Mouse (Mus musculus): ENCODE results near the gene Tmem97.
"Not testable (repeated sequence)": the region's sequence is repeated elsewhere in the genome, so short reads cannot be mapped to it uniquely, and the experiment has no call there.

Gene Tmem97

DNA sequence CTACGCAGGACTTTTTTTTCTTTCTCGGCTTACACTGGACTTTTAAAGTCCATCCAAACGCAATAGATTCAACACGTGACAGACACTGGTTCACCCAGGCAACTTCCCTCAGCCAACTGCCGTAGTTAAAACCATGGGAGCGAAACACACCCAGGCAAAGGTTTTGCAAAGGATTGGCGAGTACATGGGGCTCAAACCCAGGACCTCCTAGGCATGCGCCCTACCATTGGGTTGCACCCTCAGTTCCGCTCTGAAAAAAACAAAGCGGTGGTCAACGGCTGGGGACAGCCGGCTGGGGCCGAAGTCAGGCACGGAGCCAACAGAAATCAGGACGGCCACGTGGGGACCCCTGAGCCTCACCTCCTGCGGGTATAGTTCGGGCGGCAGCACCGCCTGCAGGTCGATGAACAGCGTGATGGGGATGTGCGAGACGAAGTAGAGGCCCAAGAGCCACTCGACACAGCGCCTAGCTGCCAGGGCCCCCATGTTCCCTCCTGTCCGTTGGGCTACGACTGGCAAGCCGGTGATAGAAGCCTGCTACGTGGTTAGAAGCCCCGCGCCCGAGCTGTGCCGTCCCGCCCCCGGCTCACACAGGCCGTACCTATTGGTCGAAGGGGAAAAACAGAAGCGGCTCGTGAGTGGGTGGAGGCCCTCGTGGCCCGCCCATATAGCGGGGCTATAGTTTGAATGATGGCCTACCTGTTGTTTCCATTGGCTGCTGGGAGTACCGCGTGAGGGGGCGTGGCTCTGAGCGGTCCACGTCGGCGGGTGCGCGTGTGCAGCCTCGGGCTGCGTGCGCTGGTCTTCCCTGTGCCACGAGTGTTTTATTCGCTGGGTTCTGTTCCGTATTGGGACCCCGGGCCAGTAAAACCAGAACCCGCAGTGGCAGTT is at the start of gene Tmem97:
Gene Tmem97, minus strand, starts transcription at position 610 of the 891 bp plus-strand sequence.
- DNase-seq (ENCODE audit: low read depth), result peak; percentile 98

DNA sequence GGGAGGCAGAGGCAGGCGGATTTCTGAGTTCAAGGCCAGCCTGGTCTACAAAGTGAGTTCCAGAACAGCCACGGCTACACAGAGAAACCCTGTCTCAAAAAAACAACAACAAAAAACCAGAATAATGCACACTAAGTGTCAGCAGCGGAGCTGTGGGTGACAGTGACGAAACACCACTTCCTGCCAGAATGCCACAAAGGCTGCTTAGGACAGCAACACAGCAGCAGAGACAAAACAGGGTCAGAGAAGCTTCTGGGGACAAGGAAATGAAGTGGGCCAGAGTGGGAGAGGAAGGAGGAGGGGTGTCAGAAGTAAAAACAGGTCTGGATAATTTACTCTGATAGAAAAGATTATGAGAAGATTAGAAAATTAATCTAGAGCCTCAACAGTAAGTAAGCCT is 49.5 kb upstream of the Tmem97 start:
- no peak for DNase-seq (ENCODE audit: low read depth)

DNA sequence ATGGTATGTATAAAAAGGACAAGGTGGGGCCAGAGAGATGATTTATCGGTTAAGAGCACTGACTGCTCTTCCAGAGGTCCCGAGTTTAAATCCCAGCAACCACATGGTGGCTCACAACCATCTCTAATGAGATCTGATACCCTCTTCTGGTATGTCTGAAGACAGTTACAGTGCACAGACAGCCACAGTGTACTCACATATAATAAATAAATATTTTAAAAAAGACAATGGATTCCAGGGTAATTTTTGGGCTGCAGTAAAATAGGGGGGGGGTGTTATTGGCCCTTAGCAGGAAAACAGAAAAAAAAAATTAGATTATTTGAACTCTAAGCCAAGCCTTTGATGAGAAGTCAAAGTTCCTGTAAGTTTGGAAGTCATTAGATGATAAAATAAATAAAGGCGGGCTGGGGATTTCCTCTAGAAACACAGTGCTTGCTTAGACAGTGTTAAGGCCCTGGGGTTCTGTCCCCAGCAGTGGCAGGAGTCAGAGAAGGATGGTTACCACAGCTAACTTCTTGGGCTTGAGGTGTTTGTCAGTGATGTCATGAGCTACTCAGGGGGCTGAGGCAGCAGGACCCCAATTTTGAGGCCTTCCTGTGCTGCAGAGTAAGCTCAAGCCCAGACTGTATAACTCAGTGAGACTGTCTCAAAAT is 48.3 kb upstream of the Tmem97 start:
- no peak for DNase-seq (ENCODE audit: low read depth)

DNA sequence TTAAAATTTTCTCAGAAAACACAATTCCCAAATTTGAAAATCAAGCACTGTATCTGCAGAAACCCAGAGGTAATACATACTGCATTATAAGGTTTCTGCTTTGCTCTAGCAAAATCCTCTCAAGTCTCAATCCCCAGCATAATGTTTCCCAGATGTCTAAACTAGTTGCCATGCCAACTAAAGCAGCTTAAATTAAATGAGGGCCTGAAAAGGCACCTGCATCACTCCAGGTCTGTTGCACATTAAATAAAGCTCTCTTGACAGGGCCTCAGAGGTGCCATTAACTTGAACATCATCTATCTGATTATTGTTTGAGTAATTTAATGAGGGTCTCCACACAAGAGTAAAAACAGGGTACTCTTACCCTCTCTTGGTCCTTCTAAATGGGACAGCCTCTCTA is 46.2 kb upstream of the Tmem97 start:
- peak; percentile 34 for DNase-seq (ENCODE audit: low read depth)

DNA sequence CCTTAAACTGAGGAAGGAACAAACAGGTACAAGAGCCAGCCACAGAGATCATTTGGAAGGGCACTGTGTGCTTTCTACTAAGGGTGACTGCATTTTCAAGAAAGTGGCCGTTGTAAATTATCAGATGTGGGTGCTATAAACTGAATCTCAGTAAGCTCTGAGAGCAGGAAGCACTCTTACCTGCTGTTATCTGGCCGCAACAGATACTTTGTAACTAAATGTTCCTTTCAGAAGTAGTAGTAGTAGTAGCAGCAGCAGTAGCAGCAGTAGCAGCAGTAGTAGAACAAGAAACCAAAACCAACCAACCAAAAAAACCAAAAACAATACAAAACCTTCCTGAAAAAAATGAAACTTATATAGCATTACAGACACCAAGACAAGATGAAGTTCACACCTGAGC is 45.2 kb upstream of the Tmem97 start:
- no peak for DNase-seq (ENCODE audit: low read depth)

DNA sequence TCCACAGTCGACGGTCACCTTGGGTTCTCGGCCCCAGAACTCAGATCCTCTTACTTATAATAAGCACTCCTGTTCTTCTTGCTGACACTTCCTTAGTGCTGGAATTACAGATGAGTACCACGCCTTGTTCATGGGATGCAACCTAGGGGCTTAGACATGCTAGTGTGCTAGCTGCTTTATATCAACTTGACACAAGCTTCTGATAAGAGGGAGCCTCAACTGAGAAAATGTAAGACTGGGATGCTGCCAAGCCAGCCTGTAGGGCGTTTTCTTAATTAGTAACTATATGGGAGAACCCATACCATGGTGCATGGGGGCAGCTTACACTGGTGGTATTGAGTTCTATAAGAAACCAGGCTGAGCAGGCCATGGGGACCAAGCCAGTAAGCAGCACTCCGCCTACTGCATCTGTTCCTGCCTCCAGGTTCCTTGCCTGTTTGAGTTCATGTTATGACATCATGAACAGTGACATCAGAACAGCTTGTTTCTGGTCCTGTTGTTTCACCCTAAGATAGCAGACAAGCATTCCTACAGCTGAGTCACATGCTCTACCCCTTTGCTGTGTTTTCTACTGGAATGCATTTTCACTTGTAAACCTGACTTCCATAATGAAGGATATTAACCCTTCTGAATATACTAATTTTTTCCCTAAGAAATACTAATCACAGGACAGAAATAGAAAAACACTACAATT is 43.8 kb upstream of the Tmem97 start:
- DNase-seq (ENCODE audit: low read depth), result no peak

DNA sequence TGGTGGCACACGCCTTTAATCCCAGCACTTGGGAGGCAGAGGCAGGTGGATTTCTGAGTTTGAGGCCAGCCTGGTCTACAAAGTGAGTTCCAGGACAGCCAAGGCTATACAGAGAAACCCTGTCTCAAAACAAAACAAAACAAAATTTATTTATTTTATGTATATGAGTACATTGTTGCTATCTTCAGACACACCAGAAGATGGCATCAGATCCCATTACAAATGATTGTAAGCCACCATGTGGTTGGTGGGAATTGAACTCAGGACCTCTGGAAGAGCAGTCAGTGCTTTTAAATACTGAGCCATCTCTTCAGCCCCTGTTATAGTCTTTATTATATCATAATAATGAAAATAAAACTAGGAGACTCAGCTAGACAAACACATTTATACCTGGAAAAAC is 37.1 kb upstream of the Tmem97 start:
- DNase-seq (ENCODE audit: low read depth), result peak; percentile 25

DNA sequence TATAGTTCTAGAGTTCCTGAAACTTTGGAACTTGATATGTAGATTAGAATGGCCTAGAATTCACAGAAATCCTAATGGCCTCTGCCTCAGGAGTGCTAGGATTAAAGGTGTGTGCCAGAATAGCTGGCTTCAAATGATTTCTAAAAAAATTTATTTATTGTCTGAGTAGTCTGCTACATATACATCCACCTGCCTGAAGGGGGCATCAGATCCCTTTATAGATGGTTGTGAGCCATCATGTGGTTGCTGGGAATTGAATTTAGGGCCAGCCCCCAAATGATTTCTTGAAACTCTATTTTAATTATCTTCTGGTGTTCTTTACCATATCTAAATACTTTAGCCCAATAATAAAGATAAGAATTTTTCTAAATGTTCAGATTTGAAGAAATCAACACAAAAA is 35.5 kb upstream of the Tmem97 start:
- peak; percentile 47 for DNase-seq (ENCODE audit: low read depth)

DNA sequence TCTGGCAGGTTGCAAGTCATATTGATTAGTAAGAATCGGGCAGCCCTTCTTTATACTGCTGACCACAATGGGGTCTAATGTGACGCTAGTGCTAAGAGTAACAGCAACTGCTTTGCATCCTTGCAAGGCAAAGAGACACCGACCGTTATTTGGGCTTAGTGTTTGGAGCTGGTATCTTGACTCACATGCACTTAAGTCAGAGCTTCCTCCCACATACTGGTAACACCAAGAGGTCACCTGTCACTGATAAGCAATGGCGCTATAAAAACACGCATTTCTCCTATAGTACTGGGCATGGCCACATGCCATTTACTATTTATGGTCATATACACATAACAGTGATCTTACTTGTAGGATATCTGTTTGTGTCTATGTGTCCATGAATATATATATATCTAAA is 32.3 kb upstream of the Tmem97 start:
- DNase-seq (ENCODE audit: low read depth), result no peak

DNA sequence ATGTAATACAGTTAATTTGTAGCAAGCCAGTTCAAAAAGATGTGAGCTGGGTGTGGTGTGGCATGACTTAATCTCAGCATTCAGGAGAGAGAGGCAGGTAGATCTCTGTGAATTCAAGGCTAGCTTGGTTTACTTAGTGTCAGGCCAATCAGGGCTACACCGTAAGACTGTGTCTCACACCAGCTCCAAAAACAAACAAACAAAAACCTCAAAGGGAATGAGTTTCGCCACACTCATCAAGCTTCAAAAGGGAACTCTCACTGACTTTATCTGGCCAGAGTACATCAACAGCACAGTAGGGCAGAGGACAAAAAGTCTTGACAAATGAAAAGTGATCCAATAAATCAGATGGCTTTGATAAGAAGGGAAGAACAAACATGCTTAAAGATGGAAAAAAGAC is 24.4 kb upstream of the Tmem97 start:
- no peak for DNase-seq (ENCODE audit: low read depth)

DNA sequence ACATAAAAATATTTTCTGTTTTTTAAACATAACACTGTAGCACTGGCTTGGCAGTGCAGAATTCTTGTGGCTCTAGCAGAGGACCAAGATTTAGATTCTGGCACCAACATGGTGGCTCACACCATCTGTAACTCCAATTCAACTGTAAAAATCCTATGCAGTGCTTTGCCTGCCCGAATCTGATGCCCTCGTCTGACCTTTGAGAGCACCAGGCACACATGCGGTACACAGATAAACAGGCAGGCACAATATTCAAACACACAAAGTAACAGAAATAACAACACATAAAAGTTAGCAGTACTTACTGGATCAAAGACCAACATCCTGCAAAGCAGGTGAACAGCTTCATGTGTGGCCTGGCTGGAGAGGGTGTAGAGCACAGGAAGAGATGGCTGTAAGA is 24.0 kb upstream of the Tmem97 start:
- no peak for DNase-seq (ENCODE audit: low read depth)

DNA sequence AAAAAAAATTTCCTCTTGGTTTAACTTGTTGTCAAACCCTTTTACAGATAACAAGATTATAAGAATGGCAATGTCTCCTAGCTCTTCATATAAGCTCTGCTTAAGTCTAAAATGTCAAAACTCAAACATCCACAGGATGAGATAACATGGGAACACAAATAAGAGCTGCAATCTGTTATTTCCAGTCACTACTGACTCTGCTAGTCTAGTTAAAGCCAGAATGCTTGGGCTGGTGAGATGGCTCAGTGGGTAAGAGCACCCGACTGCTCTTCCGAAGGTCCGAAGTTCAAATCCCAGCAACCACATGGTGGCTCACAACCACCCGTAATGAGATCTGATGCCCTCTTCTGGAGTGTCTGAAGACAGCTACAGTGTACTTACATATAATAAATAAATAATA is 23.5 kb upstream of the Tmem97 start:
- not testable (repeated sequence) for DNase-seq (ENCODE audit: low read depth)

DNA sequence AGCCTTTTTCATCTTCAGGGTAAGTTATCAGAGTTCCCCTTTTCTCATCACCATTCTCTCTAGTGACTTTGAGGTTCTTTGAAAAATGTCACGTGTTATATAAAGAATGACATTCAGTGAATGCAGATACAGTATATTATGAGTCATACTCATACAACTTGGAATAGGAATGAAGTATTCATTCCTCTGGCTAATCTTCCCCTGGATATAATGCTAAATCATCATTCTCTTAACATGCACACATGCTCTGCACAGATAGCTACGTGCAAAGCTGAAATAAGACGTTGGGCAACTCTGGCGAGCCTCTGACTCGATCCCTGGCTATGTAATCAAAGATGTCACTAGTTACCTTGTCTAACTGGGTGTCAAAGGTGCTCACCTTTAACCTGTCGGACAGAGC is 21.3 kb upstream of the Tmem97 start:
- peak; percentile 59 for DNase-seq (ENCODE audit: low read depth)

DNA sequence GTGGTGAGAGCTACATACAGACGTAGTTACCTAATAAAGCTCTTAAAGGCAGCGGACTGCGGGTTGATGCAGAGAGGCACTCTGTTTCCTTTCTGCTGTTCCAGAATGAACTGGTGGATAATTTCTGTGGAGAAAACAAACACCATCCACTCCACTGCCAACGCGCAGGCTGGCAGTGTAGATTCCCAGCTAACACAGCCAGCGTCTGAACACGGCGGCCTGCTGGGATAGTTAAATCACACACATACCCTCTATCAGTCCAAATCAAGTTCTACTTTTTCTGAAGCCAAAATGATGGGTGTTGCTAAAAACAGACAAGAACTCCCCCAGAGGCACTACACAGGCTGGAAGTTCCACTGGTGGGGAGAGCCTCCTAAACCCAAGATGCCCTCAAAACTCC is 20.9 kb upstream of the Tmem97 start:
- no peak for DNase-seq (ENCODE audit: low read depth)

DNA sequence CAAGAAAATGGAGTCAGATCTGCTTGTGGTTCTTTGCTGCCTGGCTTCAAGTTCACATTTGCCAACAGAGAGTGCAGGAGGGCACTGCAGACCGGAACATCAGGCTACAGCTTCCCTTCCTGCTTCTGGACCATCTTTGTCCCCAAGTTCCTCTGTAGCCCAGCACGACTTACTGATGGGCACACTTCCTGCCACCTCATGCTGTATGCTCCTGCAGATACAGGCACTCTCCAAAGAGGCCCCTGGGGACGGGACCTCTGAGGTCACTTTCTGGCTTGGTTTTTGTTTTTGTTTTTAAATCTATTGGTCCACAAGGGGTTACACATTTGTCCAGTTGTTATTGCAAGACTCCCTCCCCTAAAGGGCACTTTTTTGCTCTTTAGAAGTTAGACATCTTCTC is 19.2 kb upstream of the Tmem97 start:
- DNase-seq (ENCODE audit: low read depth), result no peak

DNA sequence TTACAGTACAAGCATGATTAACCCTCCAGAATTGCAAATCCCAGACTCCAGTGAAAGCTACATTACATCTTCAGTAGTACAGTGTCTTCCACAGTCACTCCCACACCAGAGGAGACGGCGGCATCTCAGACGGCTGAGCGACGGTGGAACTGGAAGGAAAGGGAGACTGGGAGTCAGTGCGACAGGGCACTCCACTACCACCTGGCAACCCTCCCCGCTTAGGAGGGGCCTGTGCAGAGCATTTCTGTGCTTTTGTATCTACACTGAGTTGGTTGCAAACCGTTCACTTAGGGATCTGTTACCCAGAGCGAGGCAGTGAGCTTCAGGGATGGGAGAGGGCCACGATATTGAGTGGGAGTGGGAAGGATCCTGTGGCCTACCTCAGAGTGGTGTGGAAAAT is 18.2 kb upstream of the Tmem97 start:
- no peak for DNase-seq (ENCODE audit: low read depth)

DNA sequence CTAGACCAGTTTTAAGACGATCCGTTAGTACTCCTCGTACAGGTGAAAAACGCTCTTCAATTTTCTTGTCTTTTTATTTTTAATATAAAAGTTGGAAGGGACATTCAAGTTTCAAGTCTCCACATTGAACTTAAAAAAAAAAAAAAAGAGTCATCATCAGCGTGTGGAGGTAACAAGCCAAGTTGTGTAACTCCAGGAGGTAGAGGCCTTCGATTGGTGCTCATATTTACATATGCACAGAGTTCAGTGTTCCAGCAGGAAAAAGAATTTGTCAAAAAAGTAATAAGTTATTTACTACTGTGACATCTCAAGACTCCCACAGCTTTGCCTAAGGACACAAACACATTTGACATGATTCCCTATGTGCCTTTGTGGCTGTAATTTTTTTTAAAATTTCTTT is 17.0 kb upstream of the Tmem97 start:
- DNase-seq (ENCODE audit: low read depth), result no peak

DNA sequence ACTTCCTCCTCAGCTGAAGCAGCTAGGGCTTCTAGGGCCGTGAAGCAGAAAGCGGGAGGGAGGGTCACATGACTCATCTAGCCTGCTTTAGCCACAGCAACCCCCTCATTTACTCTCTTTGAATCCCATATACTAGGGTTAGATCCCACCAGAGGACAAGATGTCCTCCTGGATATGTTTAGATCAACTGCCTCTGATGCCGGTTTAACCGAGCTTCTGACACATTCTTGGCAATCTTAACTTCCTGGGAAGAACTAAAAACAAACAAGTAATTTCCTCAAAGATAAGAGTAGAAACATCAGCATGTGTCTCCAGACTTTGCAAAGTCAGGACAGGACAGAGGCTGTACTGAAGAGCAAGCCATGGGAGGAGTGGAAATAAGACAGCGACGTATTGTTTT is 16.2 kb upstream of the Tmem97 start:
- DNase-seq (ENCODE audit: low read depth), result no peak

DNA sequence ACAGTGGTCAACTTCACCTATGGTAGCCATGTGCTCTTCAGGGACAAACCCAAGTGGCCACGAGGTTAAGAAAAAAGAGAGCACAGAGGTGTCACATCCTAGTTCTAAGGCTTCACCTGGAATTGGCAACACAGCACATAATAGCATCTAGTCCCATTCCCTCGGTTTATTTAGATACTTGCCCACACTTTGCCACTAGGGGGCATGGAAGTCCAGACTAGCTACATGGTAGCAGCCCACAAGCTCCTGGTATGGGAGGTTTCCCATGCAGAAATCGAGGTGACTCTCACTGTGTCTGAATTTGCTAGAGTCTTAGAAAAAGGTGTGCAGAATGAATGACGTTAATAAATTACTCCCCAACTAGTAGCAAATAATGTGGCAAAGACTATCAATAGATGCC is 9.9 kb upstream of the Tmem97 start:
- peak; percentile 89 for DNase-seq (ENCODE audit: low read depth)

DNA sequence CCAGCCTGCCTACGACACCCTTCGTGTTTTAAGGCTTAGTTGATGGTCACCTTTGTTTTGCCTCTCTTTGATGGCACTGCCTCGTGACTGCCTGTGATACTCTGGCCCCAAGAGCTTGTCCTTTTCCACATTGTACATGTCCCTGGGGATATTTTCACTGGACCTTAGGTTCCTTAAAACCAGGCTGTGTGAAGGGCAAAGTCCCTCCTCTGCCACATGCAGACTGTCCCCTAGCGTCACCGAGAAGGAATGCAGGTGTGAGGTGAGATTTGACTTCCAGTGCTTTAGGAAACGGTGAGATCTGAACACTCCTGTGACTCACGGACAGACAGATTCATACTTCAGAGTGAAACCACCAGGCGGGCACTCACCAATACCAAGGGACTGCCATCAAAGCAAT is 6.7 kb upstream of the Tmem97 start:
- DNase-seq (ENCODE audit: low read depth), result no peak

DNA sequence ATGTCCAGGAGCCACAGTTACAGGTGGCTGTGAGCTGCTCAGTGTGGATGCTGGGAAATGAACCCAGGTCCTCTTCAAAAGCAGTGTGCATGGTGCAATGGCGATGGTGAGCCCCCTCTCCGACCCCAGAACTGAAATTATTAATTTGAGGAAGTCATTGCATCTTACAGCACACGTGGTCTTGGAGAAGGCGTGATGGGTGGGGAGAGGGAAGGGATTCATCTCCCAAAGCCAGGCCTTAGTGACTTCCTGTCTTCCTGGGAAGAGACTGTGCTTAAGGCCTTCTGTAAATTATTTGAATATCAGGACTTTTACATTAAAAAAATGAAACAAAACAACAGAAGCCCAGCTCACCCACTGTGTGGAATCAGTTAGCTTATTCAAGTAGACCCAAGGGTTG is 5.5 kb upstream of the Tmem97 start:
- no peak for DNase-seq (ENCODE audit: low read depth)

DNA sequence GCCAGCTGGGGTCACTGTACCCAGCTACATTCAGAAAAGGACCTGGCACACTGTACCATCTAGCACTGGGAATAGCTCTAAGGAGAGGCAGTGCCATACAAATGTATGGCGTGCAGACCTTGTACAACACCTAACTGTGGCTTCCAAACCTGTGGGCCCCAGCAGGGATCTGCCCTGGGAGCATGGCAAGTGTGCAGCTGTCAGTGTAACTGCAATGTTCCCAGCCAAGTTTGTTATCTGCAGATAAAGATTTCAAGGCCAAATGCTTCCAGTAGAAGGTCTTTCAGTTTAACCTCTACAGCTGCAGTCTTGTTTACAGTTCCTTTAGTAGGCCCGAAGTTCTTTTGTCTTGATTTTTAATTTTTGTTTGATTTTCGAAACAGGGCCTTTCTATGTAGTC is 5.0 kb upstream of the Tmem97 start:
- no peak for DNase-seq (ENCODE audit: low read depth)

DNA sequence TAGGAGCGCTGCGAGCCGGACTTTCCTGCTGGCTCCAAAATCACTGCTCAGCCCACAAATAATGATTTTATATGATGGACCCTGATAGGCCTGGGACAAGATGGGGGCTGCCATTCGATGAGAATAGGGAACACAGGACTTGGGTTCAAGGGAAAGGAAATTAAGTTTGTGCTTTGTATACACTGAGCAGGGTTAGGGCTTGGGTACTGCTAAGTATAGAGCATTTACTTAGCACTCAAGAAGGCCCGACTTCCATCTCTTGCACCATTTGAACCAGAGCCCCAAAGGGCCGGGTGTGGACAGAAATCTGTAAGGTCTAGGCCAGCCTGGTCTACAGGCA is 452 bp upstream of the Tmem97 start:
- DNase-seq (ENCODE audit: low read depth), result no peak
